Mouse (Mus musculus): ENCODE results near the gene Tmem208.
A peak's percentile ranks its signal among the peaks of the same experiment; 100 is the strongest.

Tmem208 gene

DNA sequence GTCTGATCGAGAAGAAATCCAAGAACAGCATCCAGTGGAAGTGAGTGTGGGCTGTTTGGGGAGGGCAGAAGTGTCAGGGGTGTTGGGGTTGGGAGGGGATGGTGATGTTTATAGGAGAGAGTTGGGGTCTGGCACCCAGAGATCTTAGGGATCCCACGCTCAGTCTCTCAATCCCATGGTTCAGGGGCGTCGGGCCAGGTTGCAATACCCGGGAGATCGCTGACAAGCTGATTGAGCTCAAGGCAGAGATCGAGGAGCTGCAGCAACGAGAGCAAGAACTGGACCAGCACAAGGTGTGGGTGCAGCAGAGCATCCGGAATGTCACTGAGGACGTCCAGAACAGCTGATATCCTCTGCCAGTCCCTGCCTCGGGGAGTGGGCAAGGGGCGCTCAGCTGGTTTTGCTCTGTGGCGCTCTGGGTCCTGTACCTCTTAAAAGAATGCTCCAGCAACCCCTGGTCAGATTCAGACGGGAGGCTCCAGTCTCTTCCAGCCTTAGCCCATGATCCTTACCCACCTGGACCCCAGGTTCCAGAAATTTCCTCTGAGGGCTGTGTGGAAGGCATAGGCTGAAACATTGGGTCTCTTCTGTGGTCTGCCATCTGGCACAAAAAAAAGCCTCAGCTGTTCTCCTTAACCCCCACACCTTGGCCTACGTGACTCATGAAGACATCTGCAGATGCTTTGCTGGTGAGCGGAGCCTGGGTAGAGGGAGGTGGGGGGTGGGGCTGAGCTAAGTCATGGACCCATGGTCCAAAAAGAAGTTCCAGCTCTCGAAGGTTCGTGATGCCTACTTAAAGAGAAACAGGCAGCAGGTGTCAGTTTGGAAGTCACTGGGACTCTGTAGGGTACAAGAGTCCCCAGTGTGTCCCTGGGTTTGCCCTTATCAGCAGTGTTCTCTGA is 27.6 kb upstream of the Tmem208 start:
- DNase-seq = peak; percentile 68

DNA sequence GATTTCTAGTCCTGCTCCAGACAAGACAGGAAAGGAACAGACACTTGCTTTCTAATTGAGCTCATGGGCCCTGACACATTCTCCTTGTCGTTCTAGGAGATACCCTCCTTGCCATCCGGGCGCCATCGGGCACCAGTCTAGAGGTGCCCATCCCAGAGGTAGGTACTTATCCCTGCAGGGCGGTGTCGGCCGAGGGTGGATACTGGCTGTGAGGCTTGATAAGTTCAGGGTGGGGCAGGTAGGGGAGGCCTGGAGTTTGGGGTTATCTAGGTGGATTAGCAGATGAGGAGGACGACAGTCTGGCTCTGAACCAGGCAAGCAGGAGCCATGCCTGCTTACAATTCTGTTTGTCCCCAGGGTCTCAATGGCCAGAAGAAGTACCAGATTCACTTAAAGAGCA is 26.2 kb upstream of the Tmem208 start:
- DNase-seq = peak; percentile 95

DNA sequence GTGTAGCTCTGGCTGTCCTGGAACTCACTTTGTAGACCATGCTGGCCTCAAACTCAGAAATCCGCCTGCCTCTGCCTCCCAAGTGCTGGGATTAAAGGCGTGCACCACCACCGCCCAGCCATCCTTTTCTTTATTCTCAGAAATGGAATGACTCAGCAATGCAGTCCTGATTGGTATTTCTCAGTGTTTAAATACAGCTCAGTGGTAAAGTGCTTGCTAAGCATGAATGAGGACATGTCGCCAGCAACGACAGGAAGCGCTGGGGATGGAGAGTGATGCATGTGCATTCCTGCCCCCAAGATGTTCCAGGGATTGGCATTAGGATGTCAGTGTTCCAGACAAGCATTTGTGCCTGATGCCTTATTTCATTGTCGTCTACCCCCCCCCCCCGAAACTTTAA is 22.8 kb upstream of the Tmem208 start:
- no peak for DNase-seq

DNA sequence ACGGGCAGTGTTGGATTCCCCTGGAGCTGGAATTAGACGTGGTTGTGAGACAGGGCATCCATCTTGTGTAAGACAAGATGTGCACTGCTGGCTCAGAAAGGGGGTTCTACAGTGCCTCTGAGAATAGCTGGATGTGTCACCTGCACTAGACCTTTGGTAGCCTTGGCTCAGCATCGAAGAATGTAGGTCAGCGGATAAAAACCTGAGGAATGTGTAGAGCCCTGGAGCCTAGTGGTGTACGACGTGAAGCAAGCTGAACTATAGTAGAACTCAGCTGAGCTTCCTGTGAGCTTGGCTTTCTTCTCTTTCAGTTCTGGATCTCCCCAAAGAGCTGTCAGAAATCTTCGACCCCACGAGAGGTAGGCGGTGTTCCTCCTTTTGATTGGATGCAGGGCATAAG is 22.3 kb upstream of the Tmem208 start:
- no peak for DNase-seq

DNA sequence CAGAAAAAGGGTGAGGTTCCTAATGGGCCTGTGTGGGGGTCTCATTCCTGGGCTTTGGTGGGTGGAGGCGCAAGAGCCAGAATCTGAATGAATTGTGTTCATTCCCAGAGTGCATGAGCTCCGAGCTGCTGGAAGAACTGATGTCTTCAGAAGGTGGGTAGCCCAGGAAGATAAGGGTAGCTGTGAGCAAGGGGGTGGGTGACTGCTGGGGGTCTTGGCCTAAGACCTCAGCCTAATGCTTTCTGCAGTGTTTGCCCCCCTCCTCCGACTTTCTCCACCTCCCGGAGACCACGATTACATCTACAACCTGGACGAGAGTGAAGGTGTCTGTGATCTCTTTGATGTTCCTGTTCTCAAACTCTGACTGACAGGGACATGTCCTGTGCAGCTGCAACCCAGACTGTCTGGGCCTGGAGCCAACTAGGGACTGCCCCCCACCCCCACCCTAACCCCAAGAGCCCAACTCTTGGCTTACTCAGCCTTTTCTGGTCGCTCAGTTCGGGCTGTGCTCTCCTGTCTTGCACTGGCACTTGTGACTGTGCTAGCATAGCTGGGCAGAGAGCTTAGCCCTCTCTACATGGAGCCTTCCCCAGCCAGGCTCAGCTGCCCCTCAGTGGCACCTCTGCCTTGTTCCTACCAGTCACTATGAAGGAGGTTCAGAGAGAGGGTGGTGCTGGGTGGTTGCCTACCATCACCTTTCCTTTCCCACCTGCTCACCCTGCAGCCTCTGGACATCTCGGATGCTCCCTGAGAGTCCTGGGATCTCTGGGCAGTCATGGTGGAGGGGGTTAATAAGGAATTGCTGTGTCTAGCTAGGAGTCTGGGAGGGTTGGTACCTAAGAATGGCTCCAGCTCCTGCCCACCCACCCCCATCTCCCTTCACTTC is 21.6 kb upstream of the Tmem208 start:
- DNase-seq = peak; percentile 56

DNA sequence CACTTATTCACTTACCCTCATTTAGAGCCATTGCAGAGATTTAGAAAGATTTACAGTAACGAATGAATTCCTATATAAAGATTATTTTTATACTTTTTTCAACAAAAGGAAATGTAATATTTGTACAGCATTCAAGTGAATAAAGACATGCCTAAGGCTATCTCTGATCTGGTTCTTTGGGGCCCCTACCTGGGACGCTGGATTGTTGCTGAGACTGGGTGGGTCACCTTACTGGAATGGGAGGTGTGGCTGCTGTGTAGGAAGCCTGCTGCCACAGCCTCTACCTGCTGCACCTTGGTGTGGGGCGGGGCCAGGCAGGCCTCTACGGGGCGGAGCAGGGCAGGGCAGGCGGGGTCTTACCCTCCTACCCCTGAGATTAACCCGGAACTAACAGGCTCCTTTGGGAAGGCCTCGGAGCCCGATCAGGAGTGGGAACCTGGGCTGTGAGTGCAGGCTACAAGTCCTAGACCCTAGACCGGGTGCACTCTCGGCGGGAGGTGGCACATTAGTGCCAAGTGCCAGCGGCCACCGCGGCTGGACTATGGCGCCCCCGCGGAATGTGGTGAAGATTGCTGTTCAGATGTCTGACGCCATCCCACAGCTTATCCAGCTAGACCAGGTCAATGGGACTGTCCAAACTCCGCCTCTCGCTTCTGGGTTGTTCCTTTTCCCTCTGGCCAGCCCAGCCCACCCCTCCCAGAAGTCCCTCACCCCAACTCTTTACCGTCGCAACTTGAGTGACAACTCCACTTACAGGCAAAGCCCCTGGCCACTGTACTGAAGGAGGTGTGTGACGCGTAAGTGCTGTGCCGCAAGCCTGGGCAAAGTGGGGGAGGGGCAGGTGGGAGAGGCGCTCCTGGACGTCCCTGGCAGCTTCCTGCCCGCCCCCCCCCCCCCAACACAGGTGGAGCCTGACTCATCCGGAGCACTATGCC is 20.7 kb upstream of the Tmem208 start, which contains the start of gene Elmo3:
TSS of gene Elmo3 (plus strand) at position 391 of the 935 bp plus-strand sequence.
- peak; percentile 81 for DNase-seq

DNA sequence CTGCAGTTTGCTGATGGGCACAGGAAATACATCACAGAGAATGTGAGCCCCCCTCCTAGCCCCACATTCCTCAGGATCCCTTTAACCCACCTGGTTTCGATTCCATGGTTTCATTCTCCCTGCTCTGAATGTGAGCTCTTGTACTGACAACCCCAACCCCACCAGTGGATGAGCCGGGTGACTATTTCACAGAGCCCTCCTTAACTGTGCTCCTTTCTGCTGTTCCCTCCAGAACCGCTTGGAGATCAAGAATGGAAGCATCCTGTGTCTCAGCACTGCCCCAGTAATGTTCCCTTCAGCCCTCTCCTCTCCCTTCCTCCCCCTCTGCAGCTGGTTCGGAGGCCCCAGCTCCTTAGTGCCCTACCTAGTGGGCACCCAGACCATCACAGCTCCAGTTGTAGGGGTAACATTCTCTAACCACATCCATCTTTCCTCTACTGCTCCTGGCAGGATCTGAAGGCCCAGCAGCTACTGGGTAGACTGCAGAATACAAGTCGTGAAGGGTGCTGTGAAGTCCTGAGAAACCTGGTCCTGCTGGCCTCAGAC is 19.9 kb upstream of the Tmem208 start:
- no peak for DNase-seq

DNA sequence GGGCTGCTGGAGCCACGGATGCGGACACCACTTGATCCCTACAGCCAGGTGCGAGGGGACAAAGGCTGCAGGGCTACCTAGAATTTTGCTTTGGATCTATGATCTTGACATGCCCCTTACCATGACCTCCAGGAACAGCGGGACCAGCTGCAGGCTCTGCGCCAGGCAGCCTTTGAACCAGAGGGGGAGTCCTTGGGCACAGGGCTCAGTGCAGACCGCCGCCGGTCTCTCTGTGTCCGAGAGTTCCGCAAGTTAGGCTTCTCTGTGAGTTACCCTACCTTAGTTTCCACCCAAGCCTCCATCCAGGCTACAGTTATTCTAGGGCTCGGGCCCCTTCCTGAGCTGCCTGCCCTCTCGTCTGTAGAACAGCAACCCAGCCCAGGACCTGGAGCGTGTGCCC is 18.5 kb upstream of the Tmem208 start:
- no peak for DNase-seq

DNA sequence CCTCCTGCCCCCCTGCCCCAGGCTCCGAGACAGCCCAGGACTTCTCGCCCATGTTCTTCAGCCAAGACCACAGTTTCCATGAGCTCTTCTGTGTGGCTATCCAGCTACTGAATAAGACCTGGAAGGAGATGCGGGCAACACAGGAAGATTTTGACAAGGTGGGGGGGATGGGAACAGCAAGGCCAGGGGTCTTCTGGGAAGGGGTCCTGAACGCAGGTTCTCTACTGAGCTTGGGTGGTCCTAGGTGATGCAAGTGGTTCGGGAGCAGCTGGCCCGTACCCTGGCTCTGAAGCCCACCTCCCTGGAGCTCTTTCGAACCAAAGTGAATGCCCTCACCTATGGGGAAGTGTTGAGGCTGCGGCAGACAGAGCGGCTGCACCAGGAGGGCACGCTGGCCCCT is 17.7 kb upstream of the Tmem208 start:
- no peak for DNase-seq

DNA sequence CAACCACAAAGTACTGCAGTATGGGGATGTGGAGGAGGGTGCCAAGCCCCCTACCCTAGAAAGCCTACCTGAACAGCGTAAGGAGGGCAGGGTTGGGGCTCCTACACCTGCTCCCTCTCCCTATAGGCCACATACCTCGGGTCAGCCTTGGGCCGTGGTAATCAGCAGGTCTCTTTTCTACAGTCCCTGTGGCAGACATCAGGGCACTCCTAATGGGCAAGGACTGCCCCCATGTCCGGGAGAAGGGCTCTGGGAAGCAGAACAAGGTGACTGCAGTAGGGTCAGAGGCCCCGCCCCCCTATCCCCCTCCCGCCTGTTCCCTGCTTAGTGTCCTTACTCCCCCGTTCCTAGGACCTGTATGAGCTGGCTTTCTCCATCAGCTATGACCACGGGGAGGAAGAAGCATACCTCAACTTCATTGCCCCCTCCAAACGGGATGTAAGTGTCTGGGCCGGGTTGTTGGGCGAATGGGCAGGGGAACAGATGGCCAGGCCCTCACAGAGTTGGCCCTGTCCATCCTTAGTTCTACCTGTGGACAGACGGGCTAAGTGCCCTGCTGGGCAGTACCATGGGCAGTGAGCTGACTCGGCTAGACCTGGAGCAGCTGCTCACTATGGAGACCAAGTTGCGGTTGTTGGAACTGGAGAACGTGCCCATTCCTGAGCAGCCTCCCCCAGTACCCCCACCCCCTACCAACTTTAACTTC is 16.9 kb upstream of the Tmem208 start:
- no peak for DNase-seq

DNA sequence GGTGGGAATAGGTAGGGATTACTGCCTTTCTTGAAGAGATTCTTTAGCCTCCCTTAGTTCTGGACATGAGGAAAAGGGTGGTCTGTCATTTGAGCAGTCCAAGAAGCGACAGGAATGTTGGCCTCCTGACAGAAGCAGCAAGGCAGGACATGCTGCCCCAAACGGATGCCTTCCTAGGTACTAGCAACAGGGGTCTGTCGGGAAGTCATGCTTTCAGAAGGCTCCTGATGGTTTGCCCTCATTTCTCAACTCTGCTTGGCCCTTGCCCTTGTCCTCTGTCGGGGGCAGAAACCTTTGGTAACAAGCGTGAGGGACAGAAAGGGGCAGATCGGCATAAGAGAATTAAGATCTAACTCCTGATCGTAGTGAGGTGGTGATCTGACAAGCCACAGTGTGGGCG is 16.0 kb upstream of the Tmem208 start:
- no peak for DNase-seq

DNA sequence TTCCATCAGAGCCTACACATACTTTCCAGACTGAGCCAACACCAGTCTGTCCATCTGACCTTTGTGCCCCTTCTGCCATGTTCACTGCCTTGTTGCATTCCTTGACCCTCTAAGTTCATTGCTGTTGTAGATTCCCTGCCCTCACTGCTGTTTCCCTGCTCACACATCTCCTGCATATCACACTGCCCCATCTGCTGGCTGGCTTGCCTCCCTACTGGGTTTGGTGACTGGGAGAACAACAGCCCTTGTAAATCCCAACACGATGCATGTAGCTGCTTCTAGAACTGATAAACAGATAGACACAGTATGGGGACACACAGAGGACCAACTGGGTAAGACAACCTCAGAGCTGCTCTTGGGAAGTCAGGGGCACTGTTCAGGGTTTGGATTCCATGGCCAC is 14.4 kb upstream of the Tmem208 start:
- DNase-seq = peak; percentile 59

DNA sequence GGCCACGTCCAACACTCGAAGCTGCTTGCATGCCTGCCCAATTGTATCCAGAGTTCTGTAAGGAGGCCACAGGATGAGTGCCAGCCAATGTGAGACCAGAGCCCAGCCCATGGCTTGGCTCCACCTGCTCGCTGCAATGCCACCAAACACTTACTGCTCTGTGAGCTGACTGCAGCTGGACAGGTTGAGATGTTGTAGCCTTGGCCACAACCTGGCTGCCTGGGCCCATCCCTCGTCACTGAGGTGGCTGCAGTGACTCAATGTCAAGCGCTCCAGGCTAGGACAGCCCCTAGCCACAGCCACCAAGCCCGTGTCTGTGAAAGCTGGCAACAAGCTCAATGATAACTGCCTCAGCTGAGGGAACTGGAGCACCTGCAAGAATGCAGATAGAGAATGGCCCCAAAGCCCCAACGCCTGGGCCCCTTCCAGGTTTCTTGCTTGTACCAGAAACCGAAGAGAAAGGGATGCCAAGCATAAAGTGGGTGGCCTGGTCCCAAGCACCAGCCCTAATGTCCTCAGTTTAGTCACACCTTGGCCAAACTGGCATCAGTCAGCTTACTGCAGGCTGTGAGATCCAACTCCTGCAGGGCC is 13.2 kb upstream of the Tmem208 start:
- DNase-seq = peak; percentile 63

DNA sequence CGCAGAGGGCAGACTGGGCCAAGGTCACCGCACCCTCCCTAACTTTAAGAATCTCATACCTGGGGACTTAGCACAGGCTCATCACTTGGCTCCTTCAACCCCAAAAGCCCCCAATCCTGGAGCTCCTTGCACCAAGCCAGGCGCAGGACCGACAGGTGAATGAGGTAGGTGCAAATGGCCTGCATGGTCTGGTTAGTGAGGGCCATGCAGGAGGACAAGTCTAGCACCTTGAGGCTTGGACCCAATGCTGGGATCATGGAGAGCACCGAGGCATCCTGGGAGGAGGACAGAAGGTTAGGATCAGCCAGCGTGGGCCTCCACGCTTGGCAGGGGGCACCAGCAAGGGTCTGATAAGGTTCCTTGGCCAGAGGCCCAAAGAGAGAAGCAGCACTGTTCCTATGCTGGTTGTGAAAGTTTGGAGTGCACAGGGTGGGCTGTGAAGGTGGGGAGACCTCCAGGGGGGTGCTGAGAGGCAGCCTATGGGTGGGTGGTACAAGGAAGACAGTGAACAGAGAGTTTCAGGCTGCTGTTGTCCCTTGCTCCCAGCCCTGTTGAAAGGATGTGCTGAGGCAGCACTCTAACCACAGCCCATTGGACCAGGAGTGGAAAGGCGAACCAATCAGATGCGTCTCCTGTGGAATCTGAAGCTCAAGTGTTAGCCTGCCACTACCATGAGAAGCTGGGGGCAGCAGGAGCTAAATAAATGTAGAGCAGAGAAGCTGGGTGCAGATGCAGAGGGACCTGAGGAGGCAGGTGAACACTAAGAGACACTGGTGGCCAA is 12.3 kb upstream of the Tmem208 start:
- peak; percentile 49 for DNase-seq

DNA sequence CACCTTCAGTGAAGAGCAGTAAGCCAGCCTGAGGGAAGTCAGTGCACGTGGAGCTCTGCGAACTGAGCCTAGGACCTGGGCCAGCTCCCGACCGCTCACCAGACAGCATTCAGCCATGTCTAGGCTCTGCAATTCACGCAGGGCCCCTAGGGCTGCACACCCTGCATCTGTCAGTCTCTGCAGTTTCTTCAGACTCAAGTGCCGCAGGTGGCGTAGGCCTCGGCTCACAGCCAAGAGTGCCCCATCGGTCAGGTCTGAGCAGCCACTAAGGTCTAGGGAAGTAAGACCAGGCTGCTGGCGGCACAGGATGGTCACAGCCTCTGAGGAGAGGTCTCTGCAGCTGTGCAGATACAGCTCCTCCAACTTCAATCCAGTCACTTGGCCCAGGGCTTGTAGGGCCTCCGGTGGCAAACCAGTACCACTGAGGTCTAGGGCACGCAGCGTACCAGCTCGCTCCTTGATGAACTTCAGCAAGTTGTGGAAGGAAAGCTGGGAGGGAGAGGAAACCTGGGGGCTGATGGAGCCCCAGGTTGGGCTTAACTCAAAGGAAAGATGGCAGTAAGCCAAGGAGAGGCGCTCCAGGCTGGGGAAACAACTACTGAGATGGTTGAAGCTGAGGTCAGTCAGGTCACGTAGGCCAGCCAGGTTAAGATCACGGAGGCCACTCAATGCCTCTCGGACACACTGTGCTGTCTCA is 10.9 kb upstream of the Tmem208 start:
- DNase-seq = no peak

DNA sequence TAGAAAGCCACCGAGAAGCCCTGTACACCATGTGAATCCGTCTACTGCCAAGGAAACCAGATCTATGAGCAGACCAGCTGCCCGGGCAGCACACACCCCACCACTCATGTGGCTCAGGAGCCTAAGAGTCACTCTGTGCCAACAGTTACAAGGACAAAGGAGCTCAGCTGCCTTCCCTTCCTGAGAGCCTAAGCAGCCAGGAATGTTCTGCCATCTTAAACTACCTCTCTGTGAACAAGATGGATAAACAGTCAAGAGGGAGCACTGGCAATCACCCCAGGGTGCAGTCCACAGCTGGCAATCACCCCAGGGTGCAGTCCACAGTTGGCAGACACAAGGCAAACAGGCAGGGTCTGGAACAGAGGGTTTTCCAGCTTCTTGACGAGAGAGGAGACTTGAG is 8.2 kb upstream of the Tmem208 start:
- no peak for DNase-seq

DNA sequence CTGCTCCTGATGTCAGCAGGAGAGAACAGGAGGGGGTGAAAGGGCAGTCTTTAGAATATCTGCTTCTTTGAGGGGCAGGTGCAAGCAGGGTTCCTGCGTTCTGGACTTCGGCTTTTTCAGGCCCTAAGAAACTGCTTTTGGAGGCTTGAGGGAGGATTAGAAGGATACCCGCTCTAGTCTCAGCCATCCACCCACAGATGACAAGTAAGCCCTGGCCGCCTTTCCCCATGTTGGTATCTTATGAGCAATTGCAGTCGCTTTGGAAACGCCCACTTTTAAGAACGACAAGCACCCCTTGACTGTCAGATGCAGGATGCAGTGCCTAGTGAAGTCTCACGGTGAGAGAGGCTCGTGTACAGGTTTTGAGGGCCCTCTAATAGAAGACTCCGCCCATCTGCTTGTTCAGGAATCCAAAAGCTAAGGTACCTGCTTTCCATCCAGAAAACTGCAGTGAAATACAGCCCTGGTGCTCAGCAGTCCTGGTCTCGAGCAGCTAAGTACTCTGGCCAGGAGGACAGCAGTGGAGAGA is 7.4 kb upstream of the Tmem208 start:
- DNase-seq = no peak

DNA sequence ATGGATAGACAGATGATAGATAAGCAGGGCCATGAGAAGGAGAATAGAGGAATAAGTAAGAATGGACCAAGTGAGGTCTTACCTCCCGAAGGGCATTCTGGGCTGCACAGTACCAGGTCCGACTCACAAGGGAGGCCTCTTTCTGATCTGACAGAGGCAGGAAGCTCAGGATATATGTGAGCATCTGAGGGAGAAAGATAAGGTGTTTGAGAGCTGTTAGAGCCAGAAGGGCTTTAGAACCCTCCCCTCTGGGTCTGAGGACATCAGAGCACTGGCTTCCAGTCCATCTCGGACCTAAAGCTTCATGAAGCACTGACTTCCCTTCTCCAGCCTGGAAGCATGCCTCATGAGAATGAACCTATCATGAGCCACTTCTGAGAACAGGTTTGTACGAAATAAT is 3.0 kb upstream of the Tmem208 start:
- DNase-seq = peak; percentile 82

DNA sequence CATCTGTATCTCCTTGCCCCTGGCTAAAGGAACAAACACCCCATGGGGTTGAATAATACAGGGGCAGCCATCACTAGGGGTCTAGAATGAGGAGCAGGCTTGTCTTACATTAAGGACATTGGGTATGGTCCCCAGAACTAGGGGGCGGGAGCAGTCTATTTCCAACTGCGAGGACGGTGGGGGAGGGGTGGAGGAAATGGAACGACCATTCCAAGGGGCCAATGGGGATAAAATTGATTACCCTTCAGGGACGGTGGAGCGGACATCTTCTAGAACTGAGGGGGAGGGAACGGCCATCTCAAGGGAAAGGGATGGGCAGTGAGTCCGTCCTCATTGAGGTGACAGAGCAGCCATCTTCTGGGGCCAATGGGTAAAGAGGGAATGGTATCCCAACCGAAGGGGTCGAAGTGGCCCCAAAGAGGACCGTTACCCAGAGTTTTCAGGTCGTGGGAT is 487 bp upstream of the Tmem208 start:
- peak; percentile 56 for DNase-seq

All from liver (tissue).